Mouse (Mus musculus) cerebellum, adult 2 months (tissue): ENCODE results near the gene Chrna10.

Experiments used
- CTCF ChIP-seq: fragments of 200-500 bp; IDR thresholded peaks from 2 replicates; pipeline ENCODE4 v1.5.1; 2011; ENCODE audit warnings: low read depth, mild to moderate bottlenecking, control low read depth, low read length, moderate library complexity, borderline replicate concordance; ENCODE audit not compliant: insufficient read depth
- POLR2A ChIP-seq: fragments of 200-500 bp; IDR thresholded peaks from 2 replicates; pipeline ENCODE4 v1.6.1; 2011; ENCODE audit warnings: low read length, control low read depth, borderline replicate concordance; ENCODE audit not compliant: insufficient read depth

DNA sequence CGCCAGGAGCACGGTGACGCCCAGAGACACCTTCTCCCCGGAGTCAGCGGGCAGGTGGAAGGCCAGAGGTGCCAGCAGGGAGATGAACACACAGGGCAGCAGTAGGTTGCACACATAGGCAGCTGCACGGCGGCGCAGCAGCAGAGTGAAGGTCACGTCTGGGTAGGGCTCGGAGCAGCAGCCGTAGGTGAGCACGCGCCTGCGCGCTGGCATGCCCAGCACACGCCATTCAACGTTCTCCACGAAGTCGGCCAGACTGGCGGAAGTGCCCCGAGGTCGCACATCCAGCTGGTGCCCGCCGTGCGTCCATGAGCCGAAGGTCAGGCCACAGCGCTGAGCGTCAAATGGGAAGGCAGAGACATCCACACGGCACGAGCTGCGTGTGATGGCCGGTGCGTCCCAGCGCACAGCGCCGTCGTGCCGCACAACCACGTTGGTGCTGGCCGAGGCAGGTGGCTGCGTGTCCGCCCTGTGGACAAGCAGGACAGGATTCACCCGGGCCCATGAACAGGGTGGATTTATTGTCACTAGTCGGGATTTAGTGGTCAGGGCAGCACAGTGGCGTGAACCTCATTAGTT is 3.4 kb downstream of the Chrna10 start:
- no peak for TF ChIP-seq CTCF
- TF ChIP-seq POLR2A, result no peak
